Mouse (Mus musculus) neutrophil, adult 65 days (primary cell): ENCODE measurements around the gene Vmn2r118. TPM values are rescaled to one million over a fixed set of nuclear protein-coding genes. Genes with fewer than 3 reads are reported as not detected.

Experiments
- total RNA-seq: library from RNA; stranded (reverse); gene quantifications from 2 replicates; pipeline ENCODE4 v1.2.4, GENCODE M21; 2023

The Vmn2r118 gene
- not detected in 2 replicates for total RNA-seq

GRCm38 (mm10) chr17:55625092-55625491 is at the start of gene Vmn2r118:
TSS of gene Vmn2r118 (minus strand) at chr17:55625192.

Other genes starting within 250 kb of the Vmn2r118 start
- gene St6gal2, start 179.8 kb downstream of the Vmn2r118 start, total RNA-seq = not detected in 2 replicates
- gene Pot1b, start 87.4 kb upstream of the Vmn2r118 start, total RNA-seq = 19.6 and 21.3 TPM in 2 replicates
- 6.1 and 8.5 TPM in 2 replicates for gene Adgre4, start 124.8 kb upstream of the Vmn2r118 start, total RNA-seq